Mouse (Mus musculus) embryo, embryonic 10 days (tissue): ENCODE results near the gene Klk5.

ENCODE experiments used
- DNase-seq: peaks from one replicate; pipeline ENCODE4 v3.0.0-alpha.2; 2015; ENCODE audit warnings: low spot score

Klk5 gene

GRCm38 (mm10) chr7:43841701-43842100, at the start of gene Klk5:
TSS of gene Klk5 (plus strand) at chr7:43841971.
- DNase-seq = no peak

DNA sequence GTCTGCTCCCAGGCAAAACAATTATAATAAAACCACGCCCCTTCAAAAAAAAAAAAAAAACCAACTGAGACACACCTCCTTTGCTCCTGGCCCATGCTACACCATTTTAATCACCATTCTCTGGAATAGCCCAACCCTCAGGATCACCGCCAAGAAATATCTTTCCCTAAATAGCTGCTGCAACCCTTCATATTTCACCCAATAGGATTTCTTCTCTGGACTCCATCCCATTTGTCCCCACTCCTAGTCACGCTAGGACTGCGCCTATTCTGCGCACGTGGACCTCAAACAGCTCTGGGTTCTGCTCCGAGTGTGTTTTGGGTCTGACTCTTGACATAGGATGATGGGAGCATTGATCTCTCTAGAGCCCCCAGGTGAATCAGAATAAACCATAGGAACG, 45.4 kb upstream of the Klk5 start:
- no peak for DNase-seq

GRCm38 (mm10) chr7:43797333-43797769, 44.4 kb upstream of the Klk5 start, which contains the start of gene Klk8:
TSS of gene Klk8 (plus strand) at chr7:43797577.
- peak; percentile 12 for DNase-seq

DNA sequence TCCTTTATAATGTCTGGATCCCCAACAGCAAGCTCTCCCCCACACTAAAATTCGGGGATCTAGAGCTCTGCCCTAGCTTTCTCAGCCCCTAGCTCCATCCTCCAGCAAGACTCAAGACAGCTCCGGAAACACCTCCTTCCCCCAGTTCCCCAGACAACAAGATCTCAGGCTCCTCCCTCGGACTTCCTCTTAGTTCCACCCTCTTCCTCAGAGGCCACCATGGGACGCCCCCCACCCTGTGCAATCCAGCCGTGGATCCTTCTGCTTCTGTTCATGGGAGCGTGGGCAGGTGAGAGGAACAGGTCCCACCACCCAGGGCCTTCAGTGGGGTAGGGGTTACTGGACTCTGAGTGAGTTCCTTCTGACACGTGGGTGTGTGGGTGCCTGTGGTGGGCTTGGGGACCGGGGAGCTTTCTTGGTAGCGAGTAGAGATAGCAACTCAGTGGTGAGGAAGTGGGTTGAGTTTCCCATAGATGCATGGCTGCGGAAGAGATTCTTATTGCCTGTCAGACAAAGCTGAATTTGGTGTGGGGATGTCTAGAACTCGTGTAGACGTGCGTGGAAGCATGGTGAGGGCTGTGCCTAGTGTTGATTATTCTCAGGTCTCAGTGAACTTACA, 43.8 kb upstream of the Klk5 start:
- DNase-seq = no peak

DNA sequence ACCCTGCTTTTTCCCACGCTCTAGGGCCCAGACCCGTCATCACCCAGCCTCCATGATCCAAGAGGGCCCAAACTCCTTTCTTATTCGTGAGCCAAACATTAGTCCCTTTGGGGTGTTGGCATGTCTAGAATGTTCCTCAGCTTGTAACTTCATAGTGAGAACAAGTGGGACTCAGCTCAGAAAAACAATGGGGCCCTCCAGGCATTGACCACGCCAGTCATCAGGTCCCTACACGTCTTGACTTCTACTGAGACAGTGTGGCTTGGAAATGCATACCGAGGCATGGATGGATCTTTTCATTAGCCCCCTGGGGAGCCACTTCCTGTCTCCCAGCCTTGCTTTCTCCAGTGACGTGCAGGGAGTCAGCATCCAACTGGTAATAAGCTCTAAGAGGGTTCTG, 41.9 kb upstream of the Klk5 start:
- no peak for DNase-seq

- no peak for DNase-seq
These were observed 30.8 kb upstream of the Klk5 start, which contains the start of gene Klk7 for GRCm38 (mm10) chr7:43810994-43811393. TSS of gene Klk7 (plus strand) at chr7:43811294.

- DNase-seq = no peak
These were observed 26.6 kb upstream of the Klk5 start for GRCm38 (mm10) chr7:43815211-43815610.

DNA sequence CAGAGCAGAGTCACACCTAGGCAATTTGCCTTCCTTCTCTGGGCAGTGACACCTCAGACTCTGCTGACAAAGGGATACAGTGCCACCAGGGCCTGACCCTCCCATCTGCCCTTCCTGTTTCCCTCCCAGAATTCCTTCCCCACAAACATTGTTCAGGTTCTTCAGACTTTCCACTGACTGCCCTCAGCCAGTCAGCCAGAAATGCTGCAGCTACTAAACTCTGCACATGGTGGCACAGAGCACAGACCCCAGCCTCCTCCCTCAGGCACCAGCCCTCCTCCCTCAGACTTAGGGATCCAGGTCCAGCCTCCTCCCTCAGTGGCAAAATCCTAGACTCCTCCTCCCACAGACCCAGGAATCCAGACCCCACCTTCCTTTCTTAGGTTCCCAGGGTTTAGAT, 25.0 kb upstream of the Klk5 start:
- no peak for DNase-seq

GRCm38 (mm10) chr7:43821581-43821980, 20.2 kb upstream of the Klk5 start:
- no peak for DNase-seq

- no peak for DNase-seq
These were observed 17.6 kb upstream of the Klk5 start, which contains the start of gene Klk6 for GRCm38 (mm10) chr7:43824199-43824598. TSS of gene Klk6 (plus strand) at chr7:43824499.

DNA sequence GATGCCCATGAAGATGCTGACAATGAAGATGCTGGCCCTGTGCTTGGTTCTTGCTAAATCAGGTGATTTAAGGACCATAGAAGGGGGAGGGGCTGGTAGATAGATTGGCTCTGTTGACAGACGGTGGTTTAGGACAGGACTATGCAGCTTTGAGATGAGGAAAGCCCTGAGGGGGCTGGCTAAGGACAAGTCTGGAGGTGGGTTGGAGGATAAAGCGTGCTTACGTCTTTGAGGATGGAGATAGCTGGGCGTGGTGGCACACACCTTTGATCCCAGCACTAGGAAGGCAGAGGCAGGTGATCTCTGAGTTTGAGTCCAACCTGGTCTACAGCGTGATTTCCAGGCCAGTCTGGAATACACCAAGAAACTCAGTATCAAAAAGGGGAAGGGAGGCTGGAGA, 15.7 kb upstream of the Klk5 start:
- no peak for DNase-seq

GRCm38 (mm10) chr7:43827706-43828105, 14.1 kb upstream of the Klk5 start:
- no peak for DNase-seq

DNA sequence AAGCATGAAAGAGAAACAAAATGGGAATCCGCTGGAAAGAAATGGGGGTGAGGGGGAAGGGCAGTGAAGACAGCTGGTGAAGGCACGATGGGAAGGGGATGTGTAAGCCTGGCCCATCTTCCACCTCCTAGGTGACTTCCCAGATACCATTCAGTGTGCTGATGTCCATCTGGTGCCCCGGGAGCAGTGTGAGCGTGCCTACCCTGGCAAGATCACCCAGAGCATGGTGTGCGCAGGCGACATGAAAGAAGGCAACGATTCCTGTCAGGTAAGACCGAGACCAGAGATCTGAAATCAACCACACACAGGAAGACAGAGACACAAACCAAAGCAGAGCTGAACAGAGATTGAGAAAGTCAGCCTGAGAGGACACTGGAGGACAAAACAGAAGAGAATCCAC, 12.8 kb upstream of the Klk5 start:
- DNase-seq = no peak

GRCm38 (mm10) chr7:43843801-43844200, 2.0 kb downstream of the Klk5 start:
- DNase-seq = no peak

GRCm38 (mm10) chr7:43851616-43852015, 9.8 kb downstream of the Klk5 start:
- DNase-seq = no peak

GRCm38 (mm10) chr7:43854642-43855380, 13.0 kb downstream of the Klk5 start:
- DNase-seq = no peak

- no peak for DNase-seq
These were observed 13.9 kb downstream of the Klk5 start for GRCm38 (mm10) chr7:43855709-43856108.

- DNase-seq = no peak
These were observed 14.5 kb downstream of the Klk5 start for GRCm38 (mm10) chr7:43856307-43856706.

GRCm38 (mm10) chr7:43857501-43857900, 15.7 kb downstream of the Klk5 start:
- DNase-seq = no peak

GRCm38 (mm10) chr7:43860411-43860810, 18.6 kb downstream of the Klk5 start:
- DNase-seq = no peak

GRCm38 (mm10) chr7:43873237-43873636, 31.5 kb downstream of the Klk5 start:
- DNase-seq = peak; percentile 91

GRCm38 (mm10) chr7:43873674-43874073, 31.9 kb downstream of the Klk5 start:
- no peak for DNase-seq

DNA sequence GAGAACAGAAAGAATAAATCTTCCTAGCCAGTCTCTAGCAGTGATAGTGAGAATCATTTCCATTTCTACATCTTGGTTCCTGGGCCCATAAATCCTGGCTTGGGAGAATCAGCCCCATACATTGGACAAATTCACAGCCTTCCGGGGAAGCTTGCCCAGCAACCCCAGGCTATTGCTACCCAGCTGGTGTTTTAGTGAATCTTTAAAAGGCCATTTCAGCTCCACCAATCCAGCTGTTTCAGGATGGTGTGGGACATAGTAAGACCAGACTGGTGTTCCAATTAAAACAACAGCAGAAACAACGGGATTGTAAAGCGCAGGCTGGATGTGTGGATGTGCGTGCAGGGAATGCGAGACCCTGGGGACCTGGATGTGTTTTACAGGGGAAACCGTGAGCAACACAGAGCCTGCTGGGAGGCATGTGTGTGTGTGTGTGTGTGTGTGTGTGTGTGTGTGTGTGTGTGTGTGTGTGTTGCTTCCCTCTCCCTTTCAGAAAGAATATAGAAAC, 33.2 kb downstream of the Klk5 start:
- DNase-seq = no peak
